Mouse (Mus musculus): Measurements from ENCODE around the gene Armc8.
"Not testable (repeated sequence)": the region's sequence is repeated elsewhere in the genome, so short reads cannot be mapped to it uniquely, and the experiment has no call there.

Gene Armc8

DNA sequence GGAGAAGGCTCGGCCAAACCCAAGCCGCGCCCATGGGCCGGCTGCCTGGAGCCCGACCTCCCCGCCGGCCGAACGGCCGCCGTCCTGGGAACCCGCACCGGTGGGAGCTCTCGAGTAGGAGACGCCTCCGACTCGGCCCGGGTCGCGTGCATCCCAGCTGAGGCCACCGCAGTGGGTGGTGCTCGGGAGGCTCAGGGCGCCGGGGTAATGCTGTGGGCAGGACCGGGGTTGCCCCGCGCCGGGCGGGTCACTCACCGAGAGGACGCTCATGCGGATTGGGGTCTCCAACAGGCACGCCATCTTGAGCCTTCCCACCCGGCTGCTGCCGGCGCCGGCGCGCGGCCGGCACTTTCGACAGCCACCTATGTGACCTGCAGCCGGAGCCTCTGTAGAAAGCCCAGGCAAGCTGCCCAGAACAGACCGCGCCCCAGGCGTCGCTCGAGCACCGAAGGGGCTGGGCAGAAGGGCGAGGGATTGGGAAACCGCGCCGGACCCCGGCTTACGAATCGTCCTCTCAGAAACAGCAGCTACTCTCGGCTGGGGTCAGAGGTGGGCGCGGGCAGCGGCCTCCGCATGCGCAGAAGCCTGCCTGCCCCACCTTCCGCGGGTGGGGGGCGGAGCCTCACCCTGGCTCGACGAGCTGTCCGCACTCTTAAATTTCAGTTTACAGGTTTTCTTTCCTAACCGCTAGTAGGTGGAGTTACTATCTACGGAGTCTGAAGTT lies at the start of gene Armc8:
TSS of gene Armc8 (minus strand) at position 553 of the 724 bp plus-strand sequence.
- DNase-seq (ENCODE audit: low spot score) = peak; percentile 90

DNA sequence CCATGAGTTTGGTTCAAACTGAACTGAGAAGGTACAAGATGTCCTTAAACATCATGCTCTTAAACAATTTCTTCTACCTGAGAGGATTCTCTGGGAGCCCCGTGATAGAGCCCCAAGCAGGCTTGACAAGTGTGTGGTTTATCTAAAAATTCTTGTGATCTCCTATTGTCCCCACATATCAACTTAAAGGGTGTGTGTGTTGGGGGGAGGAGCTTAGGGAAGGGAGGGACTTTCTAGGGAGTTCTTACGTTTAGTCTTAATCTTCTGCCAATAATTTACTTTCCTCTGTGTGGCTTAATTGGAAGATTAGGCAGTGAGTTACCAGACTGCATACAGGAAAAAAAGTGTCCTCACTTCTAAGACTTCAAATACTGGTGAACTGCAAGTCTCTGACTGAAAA lies 43.5 kb upstream of the Armc8 start, which contains the start of gene A4gnt:
TSS of gene A4gnt (plus strand) at position 301 of the 400 bp plus-strand sequence.
- DNase-seq (ENCODE audit: low spot score) = no peak

DNA sequence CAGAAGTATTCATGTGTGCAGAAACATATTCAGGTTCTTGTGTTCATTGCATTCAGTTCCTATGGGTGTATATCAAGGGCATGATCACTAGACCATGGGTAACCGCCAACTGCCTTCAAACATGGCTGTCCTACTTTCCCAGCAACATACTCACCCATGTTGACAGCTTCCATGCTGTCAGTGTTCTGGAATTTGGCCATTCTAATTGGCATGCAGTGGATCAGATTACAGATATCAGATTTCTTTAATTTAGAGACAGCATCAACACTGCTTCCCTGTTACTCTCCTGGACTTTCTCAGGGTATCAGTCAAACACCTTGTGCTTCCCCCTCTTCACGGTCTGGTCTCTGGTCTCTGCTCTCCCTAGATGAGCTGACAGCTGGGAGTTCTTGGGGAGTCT lies 34.9 kb upstream of the Armc8 start:
- no peak for DNase-seq (ENCODE audit: low spot score)

DNA sequence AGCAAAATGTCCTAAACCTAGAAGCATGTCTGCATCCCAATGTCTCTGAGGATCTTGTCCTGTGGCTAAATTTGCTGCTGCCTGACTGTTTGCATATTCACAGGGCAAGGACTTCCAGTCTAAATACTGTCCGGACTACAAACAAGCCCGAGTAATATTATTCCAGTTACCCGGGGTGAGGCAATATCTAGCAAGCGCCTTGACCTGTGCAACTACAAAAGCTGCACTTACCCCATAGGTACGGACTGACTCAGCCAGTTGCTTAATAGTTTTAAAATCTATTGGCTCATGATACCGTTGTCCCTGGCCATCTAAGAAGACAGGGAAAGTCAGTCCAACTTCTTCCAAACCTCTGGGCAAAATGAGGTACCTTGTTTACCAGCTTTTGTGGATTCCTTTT lies 30.4 kb upstream of the Armc8 start:
- not testable (repeated sequence) for DNase-seq (ENCODE audit: low spot score)

DNA sequence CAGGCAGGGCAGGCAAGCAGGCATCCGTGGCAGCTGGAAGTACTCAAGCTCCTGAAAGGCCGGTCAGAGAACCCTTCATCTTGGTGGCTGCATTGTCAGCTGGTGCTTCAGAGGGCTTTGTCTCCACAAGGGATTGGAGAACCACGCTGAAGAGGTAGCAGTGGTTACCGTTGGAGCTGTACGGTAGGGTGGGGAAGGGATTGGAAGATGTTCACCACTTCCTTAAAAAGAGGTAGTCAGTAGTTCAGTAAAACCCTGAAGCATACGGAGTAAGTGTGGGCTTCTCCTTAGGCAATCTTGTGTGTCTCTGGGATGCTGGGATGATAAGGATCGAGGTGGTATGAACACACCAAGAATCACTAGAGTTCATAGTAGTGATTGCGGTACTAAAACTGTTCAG lies 22.4 kb upstream of the Armc8 start:
- DNase-seq (ENCODE audit: low spot score) = no peak

DNA sequence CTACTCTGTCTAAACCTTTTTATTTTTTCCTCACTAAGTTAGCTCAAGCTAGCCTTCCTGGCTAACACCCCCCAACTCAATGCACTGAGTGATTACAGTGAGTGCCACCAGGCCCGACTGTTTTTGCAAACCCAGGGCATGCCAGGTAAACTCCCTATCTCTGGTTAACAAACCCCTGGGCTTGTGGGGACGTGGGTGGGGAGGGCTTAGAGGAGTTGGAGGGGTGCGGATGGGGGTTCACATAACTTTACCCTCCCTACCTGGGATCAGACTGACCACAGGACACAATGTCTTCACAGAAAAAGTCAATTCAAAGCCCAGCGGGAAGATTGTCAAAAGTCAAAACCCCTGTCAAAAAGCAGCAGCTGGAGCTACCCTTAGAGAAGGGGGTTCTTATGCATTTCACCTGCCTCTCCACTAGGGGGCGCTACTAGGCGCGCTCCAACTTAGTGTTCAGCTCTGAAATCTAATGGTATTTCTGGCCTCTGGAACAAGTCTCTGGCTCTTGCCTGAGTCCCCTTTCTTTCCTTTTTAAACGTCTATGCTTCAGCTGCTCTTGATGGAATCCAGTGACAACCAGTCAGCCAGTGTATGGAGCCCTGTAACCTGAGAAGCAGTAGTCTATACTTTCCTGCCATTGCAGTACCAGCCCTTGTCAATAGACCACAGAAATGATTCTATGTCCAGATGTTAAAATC lies 19.0 kb upstream of the Armc8 start:
- peak; percentile 19 for DNase-seq (ENCODE audit: low spot score)

DNA sequence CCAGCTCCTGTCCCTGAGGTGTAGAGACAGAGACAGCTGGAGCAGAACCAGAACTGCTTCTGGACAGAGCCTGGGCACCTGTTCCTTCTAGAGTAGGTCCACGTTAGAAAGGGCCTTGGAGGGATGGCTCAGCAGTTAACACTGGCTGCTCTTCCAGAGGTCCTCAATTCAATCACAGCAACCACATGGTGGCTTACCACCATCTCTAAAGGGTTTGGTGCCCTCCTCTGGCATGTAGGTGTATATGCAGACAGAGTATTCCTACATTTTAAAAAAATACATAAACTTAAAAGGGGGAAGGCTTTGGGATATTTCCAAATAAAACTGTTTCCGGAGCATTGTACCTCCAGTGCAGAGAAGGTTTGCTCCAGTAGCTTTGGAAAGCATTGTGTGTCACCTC lies 12.0 kb upstream of the Armc8 start:
- no peak for DNase-seq (ENCODE audit: low spot score)

DNA sequence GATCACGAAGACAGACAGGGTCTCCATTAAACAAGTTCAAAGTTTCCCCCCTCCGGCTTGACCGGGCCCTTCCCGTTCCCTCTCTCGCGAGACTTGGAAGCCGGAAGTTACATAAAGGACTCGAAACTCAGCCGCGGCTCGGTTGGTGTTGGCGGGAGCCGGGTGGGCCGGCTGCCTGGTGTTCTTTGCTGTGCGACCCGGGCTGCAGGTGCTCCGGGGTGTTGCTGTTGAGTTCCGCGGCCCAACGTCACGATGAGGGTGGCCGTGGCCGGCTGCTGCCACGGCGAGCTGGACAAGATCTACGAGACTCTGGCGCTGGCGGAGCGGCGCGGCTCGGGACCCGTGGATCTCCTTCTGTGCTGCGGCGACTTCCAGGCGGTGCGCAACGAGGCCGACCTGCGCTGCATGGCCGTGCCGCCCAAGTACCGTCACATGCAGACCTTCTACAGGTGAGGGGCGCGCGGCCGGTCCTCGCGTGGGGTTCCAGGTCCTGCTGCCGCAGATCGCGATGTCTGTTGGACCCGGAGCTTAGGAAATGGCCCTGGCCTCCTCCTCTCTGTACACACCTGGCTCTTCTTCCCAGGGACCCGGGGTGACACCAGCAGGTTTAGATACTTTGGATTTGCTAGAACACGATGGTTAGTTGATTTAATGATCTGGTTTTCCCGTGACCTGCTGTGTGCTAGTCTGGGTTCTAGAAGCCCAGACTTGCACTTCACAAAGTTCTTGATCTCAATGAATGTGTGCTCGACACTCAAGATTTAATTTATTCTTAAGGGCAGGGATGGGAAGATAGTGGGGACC lies 7.2 kb upstream of the Armc8 start, which contains the start of gene Dbr1:
TSS of gene Dbr1 (plus strand) at position 123 of the 804 bp plus-strand sequence.
- peak; percentile 80 for DNase-seq (ENCODE audit: low spot score)

DNA sequence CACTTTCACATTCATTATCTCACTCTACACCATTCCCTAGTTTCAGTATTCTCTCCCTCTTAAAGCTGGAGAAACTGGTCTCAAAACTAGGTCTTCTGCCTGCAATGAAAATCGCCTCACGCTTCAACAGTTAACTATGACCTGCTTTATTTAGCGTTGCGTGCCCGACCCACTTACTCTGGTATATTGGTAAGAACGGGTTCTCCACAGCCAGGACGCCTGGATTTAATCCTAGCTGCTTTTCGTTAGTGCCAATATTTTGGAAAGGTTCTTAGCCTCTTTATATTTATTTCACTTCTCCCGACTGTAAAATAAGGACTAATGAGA lies 335 bp upstream of the Armc8 start:
- DNase-seq (ENCODE audit: low spot score) = no peak

DNA sequence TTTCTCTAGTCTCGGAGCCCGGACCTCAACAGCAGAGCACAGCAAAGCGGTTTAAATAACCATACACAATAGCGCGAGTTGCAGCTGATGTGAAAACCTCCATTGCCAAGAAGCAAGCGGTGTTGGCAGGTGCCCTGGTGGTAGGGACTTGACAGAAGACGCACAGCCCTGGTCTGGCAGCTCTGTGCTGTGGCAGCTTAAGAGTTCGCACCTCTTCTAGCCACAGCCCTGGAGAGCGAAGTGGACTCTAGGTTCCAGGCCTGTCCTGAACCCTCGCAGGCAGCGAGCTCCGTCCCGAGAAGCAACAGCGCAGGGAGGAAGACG lies 714 bp downstream of the Armc8 start:
- DNase-seq (ENCODE audit: low spot score) = no peak

DNA sequence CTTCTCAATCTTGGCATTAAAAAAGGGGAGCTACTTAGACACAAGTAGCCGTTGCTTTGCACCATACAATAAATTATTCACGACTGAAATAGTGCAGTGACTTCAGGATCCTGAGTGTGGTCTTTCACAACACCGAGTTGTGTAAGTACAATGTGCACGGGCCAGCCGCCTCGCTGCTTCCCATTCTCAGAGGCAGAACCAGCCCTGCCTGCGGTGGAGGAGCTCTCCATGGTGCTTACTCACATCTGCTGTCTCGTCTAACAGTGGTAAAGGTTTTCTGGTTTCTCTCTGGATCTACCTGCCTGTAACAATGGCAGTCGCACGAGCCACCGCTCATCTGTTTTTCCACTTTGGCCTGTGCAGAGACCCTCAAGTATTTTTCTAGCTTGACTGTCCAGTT lies 5.0 kb downstream of the Armc8 start:
- peak; percentile 29 for DNase-seq (ENCODE audit: low spot score)

DNA sequence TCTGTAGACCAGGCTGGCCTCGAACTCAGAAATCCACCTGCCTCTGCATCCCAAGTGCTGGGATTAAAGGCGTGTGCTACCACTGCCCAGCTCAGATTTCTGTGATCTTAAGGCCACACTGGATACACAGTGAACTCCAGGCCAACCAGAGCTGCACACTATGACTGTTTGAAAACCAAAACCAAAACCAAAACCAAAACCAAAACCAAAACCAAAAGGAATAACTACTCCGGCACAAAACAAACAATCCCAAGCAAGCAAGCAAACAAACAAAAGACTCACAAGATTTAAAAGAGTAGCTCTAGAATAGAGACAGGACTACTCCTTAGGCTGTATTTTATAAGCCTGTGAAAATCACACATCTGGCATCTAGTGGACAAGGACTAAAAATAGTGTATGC lies 8.3 kb downstream of the Armc8 start:
- DNase-seq (ENCODE audit: low spot score) = no peak

DNA sequence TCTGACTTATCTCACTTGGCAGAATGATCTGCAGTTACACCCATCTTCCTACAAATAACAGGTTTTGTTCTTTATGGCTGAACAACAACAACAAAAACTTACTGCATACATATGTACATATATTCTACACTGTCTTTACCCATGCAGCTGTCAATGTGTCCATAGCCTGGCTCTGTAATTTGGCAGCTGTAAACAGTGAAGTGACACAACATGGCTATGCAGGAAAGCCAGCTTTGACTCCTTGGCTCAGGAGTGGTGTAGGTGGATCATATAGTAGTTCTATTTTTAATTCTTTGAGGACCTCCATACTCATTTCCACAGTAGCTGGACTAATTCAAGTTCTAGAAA lies 9.2 kb downstream of the Armc8 start:
- no peak for DNase-seq (ENCODE audit: low spot score)

DNA sequence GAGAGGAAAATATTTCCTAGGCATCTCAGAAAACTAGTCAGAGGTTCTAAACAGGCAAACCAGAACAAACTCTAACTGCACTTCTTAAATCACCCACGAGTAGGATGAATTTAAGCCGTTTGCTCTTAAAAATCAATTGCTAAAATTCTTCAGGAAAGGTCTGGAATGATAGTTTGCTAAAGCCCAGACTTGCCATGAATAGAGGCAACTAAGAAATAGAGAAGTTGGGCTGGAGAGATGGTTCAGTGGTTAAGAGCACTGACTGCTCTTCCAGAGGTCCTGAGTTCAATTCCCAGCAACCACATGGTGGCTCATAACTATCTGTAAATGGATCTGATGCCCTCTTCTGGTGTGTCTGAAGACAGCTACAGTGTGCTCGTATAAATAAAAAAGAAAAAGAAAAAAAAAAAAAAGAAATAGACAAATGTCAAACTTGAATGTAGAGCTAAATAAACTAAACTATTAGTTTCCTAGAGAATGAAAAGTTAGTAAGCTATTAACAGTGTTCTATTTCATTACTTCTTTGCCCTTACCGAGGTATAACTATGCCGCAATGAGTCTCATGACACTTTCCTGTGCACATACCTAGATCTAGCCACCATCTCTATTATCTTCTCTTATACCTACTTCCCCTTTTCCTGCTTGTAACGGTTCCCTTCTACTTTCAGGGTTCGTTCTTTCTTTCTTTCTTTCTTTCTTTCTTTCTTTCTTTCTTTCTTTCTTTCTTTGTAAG lies 9.7 kb downstream of the Armc8 start:
- no peak for DNase-seq (ENCODE audit: low spot score)

DNA sequence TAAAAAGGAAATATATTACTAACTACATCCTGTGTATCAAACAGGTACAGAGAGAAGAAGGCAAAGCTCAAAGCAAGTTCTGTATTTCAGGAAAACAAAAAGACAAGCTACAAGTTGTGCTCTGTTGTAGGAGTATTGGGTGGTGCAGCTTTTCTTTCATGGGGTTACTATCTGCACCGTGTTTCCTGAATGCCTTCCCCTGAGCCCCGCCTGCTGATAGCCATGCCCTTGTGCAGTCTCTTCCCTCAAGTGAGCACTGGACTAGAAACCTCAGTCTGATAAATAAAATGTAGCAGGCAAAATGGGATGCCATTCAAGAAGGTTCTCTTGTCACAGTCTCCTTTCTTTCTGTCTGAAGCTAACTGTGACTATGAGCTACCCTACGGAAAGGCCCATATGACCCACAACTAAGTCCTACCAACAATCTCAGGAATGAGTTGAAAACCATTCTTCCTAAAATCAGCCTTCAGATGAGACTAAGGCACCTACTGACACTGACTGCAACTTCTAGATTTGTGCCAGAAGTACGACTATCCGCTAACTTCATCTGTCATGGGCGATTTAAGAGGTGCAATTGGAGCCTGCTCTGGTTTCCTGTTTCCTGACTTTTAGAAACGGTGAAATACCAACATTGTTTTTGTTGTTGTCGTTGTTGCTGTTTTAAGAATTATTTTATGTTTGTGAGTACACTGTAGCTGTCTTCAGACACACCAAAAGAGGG lies 11.0 kb downstream of the Armc8 start:
- DNase-seq (ENCODE audit: low spot score) = no peak

DNA sequence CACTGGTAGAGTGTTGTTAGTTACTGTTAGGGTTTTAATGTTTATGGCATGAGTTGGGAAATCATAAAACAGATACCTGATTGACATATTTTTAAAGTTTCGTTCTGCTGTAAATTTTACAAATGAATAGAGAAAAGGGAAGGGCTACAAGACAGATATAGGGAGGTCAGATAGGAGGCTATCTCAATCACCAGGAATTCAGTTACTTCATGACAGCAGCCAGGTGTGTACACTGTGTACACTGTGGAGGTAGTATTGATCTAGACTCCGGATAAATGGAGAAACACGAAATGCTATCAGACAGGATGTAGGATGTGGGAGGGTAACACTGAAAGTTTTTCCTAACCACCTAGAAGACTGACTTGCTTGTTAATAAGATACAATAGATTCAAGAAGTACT lies 13.4 kb downstream of the Armc8 start:
- DNase-seq (ENCODE audit: low spot score) = no peak

DNA sequence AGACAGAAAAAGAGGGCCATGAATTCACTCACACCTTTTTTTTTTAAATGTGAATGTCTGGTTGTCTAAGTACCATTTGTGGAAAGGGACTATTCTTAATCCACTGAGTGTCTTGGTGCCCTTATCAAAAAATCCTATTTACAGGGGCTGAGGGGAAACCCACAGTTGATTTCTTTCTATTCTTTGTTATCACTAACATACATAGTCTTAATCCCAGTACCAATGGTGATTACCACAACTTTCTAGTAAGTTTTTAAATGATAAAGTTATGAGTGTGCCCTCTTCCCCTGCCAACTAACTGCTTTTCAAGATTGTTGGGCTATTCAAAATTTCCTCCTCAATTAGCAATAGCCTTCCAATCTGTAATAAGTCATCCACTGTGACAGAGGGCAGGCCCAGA lies 14.6 kb downstream of the Armc8 start:
- no peak for DNase-seq (ENCODE audit: low spot score)

DNA sequence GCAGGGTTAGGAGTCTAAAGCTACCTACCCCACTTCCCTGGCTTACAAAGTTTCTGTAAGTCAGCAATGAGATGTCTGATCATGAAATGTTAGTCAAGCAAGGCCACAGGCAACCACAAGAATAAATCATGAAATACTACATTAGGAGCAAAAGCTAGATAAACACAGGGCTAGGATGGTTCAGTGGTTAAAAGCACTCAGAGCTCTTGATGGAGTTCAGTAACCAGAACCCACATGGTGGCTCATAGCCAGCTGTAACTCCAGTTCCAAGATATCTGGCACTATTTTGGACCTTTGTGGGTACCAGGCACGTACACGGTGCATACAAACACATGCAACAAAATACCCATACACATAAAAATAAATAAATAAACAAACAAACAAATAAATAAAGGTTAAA lies 15.7 kb downstream of the Armc8 start:
- no peak for DNase-seq (ENCODE audit: low spot score)

DNA sequence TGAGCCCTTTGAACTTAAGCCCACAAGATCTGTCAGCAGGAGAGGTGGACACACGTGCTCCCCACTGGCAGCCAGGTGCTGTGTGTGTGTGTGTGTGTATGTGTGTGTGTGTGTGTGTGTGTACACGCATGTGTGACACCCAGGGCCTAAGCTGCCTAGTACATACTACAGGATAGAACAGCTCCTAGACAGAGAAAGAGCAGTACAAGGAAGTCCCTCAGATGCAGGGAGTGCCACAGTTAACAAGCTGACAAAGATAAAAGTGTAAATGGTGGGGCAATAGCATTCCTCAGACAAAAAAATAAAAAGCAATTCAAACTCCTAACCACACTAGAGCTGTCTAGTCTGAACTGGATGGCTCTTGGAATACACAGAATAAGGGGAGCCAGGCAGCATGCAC lies 16.6 kb downstream of the Armc8 start:
- DNase-seq (ENCODE audit: low spot score) = no peak

DNA sequence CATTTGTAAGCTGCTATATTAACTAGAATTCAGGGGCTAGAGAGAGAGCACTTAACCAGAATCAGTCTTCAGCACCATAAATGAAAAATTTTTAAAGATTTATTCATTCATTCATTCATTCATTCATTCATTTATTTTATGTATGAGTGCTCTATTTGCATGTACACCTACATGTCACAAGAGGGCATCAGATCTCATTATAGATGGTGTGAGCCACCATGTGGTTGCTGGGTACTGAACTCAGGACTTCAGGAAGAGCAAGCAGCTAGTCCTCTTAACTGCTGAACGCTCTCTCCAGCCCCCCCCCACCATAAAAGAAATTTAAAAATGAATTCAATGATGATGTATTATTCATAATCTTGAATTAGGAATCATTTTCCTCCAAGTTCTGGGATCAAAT lies 22.4 kb downstream of the Armc8 start:
- DNase-seq (ENCODE audit: low spot score) = no peak

DNA sequence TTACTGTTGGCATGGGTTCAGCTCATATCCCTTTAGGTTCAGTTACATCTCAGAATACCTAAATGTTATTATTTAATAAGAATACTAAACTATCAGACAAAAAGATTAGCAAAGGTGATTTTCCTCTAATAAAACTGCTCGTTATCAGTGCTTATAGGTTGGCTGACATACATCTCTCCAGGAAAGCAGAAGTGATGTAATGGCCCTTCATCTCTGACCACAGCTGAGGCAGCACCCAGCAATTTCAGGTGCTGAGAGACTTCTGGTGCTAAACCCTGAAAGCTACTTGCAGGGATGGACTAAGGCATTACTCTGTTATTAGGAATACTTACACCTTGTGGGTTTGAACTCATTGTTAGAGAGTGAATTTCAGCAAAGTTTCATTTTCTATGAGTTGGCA lies 36.8 kb downstream of the Armc8 start:
- no peak for DNase-seq (ENCODE audit: low spot score)

DNA sequence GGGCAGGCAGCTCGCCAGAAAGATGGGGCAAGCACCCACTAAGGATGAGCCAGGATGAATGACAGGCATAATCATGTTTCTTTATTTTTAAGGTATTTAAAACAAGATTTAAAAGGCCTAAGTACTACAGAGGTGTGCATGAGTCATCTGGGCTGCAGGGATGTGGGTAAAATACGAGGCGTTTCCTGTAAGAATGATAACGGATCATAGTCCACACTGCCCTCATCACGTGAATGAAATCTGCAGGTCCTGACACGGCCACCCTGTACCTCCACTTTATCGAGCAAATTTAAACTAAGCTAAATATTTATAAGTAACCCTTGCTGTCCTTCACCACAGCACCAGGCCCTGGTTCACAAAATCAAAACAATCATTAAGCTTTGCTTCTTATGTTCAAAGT lies 62.8 kb downstream of the Armc8 start:
- no peak for DNase-seq (ENCODE audit: low spot score)

All from ovary, postnatal 10 days (tissue).